Comparison of ENCODE assay signal across 9 mouse cellular contexts in genomic region chr4:34701528-34701927, GRCm38 (mm10). TPM values are rescaled to one million over a fixed set of nuclear protein-coding genes. Genes with fewer than 3 reads are reported as not detected.
A peak's percentile ranks its signal among the peaks of the same experiment; 100 is the strongest.
DNase-seq lines count a peak whose midpoint lies in the region; ATAC-seq and TF ChIP-seq lines count a peak whose summit lies in the region.
"Had no signal": no experiment of that assay in that cellular context is flagged by ENCODE, and none has a peak within 500 bp of the region (broad histone marks: within the 10 kb centered on the region; RNA-seq: fewer than 3 reads in every experiment).

No protein-coding gene starts in this region.

- H3K4me2 ChIP-seq in hindbrain, postnatal 0 days (ENCODE audit: low read depth, low read length): no peak overlapping the region
- H3K4me2 ChIP-seq in hindbrain, embryonic 12.5 days (replicated peaks): no peak overlapping the region
- H3K4me2 ChIP-seq in liver, embryonic 11.5 days: no peak overlapping the region
- no peak overlapping the region for H3K4me2 ChIP-seq in neural tube, embryonic 12.5 days (replicated peaks)
- H3K4me2 ChIP-seq: embryonic facial prominence, embryonic 15.5 days had no signal

- peak; percentile 63 for TF ChIP-seq CTCF in hindbrain, postnatal 0 days (IDR thresholded peaks at IDR 0.05; ENCODE audit: low read depth)
- peak; percentile 68 for TF ChIP-seq CTCF in bone marrow, adult 2 months (IDR thresholded peaks at IDR 0.05; ENCODE audit: control insufficient read depth, insufficient read depth, low read length)

- peak; percentile 52 for DNase-seq in hindbrain, postnatal 0 days (ENCODE audit: low spot score)
- DNase-seq in CD8-positive naive resting alpha-beta T cell, adult 2 months (ENCODE audit: low read depth in 2 of 2, low spot score in 2 of 2): peak; percentile 57 to 70
- peak; percentile 64 for DNase-seq in gastrocnemius, postnatal 10 days
- no peak for DNase-seq in liver, embryonic 11.5 days (ENCODE audit: low spot score)
- DNase-seq in urinary bladder, postnatal 14 days (ENCODE audit: low spot score): peak; percentile 61

- H3K9ac ChIP-seq in hindbrain, postnatal 0 days (replicated peaks; ENCODE audit: low read length): no peak overlapping the region
- H3K9ac ChIP-seq in hindbrain, embryonic 12.5 days: no peak overlapping the region
- H3K9ac ChIP-seq in liver, embryonic 11.5 days (ENCODE audit: low read depth, low read length): no peak overlapping the region
- H3K9ac ChIP-seq in neural tube, embryonic 12.5 days: no peak overlapping the region
- H3K9ac ChIP-seq: embryonic facial prominence, embryonic 15.5 days had no signal

- no peaks in the 10 kb centered on the region for H3K27me3 ChIP-seq in hindbrain, postnatal 0 days (ENCODE audit: insufficient read depth, low read length)
- H3K27me3 ChIP-seq in hindbrain, embryonic 12.5 days: no peaks in the 10 kb centered on the region
- H3K27me3 ChIP-seq in liver, embryonic 11.5 days (replicated peaks; ENCODE audit: control insufficient read depth, insufficient read depth, low read length): no peaks in the 10 kb centered on the region
- H3K27me3 ChIP-seq in neural tube, embryonic 12.5 days (replicated peaks): no peaks in the 10 kb centered on the region
- H3K27me3 ChIP-seq: embryonic facial prominence, embryonic 15.5 days had no signal

- 33% methylated on average over 5 of the region's 5 CpGs for whole genome bisulfite sequencing in hindbrain, postnatal 0 days
- 54% methylated on average over 5 of the region's 5 CpGs for WGBS in hindbrain, embryonic 12.5 days
- WGBS in bone marrow, adult 2 months: 54% methylated on average over 5 of the region's 5 CpGs
- 57% methylated on average over 5 of the region's 5 CpGs for WGBS in liver, embryonic 11.5 days
- 49% methylated on average over 5 of the region's 5 CpGs for WGBS in neural tube, embryonic 12.5 days

- no peaks in the 10 kb centered on the region for H3K4me1 ChIP-seq in hindbrain, postnatal 0 days (ENCODE audit: insufficient read depth, low read length)
- H3K4me1 ChIP-seq in hindbrain, embryonic 12.5 days: no peaks in the 10 kb centered on the region
- no peaks in the 10 kb centered on the region for H3K4me1 ChIP-seq in bone marrow, adult 2 months (ENCODE audit: control insufficient read depth, insufficient read depth, low read length)
- no peaks in the 10 kb centered on the region for H3K4me1 ChIP-seq in liver, embryonic 11.5 days (replicated peaks; ENCODE audit: control insufficient read depth, insufficient read depth, low read length)
- no peaks in the 10 kb centered on the region for H3K4me1 ChIP-seq in neural tube, embryonic 12.5 days
- H3K4me1 ChIP-seq: embryonic facial prominence, embryonic 15.5 days had no signal

- no peak for TF ChIP-seq POLR2A in bone marrow, adult 2 months (IDR thresholded peaks at IDR 0.05; ENCODE audit: borderline replicate concordance, control insufficient read depth, low read depth, low read length)

- no peaks in the 10 kb centered on the region for H3K36me3 ChIP-seq in hindbrain, postnatal 0 days (ENCODE audit: insufficient read depth, low read length)
- no peaks in the 10 kb centered on the region for H3K36me3 ChIP-seq in hindbrain, embryonic 12.5 days
- H3K36me3 ChIP-seq in liver, embryonic 11.5 days (ENCODE audit: control insufficient read depth, insufficient read depth, low read length): no peaks in the 10 kb centered on the region
- H3K36me3 ChIP-seq in neural tube, embryonic 12.5 days: no peaks in the 10 kb centered on the region
- H3K36me3 ChIP-seq: embryonic facial prominence, embryonic 15.5 days had no signal

- no peak overlapping the region for H3K27ac ChIP-seq in hindbrain, postnatal 0 days
- no peak overlapping the region for H3K27ac ChIP-seq in hindbrain, embryonic 12.5 days
- H3K27ac ChIP-seq in bone marrow, adult 2 months (ENCODE audit: control insufficient read depth, insufficient read depth, low read depth, low read length, poor library complexity): no peak overlapping the region
- no peak overlapping the region for H3K27ac ChIP-seq in liver, embryonic 11.5 days (ENCODE audit: low read depth, low read length)
- H3K27ac ChIP-seq in neural tube, embryonic 12.5 days: no peak overlapping the region
- H3K27ac ChIP-seq: embryonic facial prominence, embryonic 15.5 days had no signal

- no peak overlapping the region for H3K4me3 ChIP-seq in hindbrain, postnatal 0 days (ENCODE audit: low read length)
- no peak overlapping the region for H3K4me3 ChIP-seq in hindbrain, embryonic 12.5 days
- H3K4me3 ChIP-seq in bone marrow, adult 2 months (replicated peaks; ENCODE audit: control insufficient read depth, low read depth, low read length): no peak overlapping the region
- H3K4me3 ChIP-seq in liver, embryonic 11.5 days (ENCODE audit: low read depth, low read length): no peak overlapping the region
- H3K4me3 ChIP-seq in neural tube, embryonic 12.5 days: no peak overlapping the region
- H3K4me3 ChIP-seq: embryonic facial prominence, embryonic 15.5 days had no signal

- no peak for ATAC-seq in hindbrain, postnatal 0 days
- ATAC-seq in hindbrain, embryonic 12.5 days (ENCODE audit: low FRiP score): no peak
- peak; percentile 65; the same call in 1 of the 2 replicates for ATAC-seq in liver, embryonic 11.5 days (replicated peaks; ENCODE audit: low FRiP score)
- peak; percentile 56 for ATAC-seq in neural tube, embryonic 12.5 days (ENCODE audit: low FRiP score, low read depth)

- H3K9me3 ChIP-seq in hindbrain, postnatal 0 days (ENCODE audit: low read length): no peaks in the 10 kb centered on the region
- H3K9me3 ChIP-seq in hindbrain, embryonic 12.5 days (replicated peaks): no peaks in the 10 kb centered on the region
- H3K9me3 ChIP-seq in liver, embryonic 11.5 days (ENCODE audit: control insufficient read depth, low read length): no peaks in the 10 kb centered on the region
- no peaks in the 10 kb centered on the region for H3K9me3 ChIP-seq in neural tube, embryonic 12.5 days
- H3K9me3 ChIP-seq: embryonic facial prominence, embryonic 15.5 days had no signal

RNA-seq across cellular contexts. Expression of gene Slc35a1, which starts 14.3 kb away (rescaled TPM):
- 22.2 and 23.3 TPM in 2 replicates for total RNA-seq in hindbrain, postnatal 0 days (2014; rRNA removed)
- 34.0 and 36.8 TPM in 2 replicates for polyA plus RNA-seq in hindbrain, postnatal 0 days (2015; fragmentation: Nextera tagmentation; extraction: Ambion mirVana)
- polyA plus RNA-seq in hindbrain, embryonic 12.5 days (2016; fragmentation: Nextera tagmentation; extraction: Ambion mirVana): 53.9 and 54.1 TPM in 2 replicates
- 4.8 and 6.7 TPM in 2 replicates for polyA plus RNA-seq in bone marrow, adult 2 months (2011; ENCODE audit: insufficient read depth, insufficient read length, low replicate concordance, missing spikeins)
- 10 to 100 TPM; 16.7 to 17.4 TPM for total RNA-seq in gastrocnemius, postnatal 10 days (2021)
- 40.1 and 42.8 TPM in 2 replicates for polyA plus RNA-seq in liver, embryonic 11.5 days (2014; fragmentation: Nextera tagmentation; extraction: Ambion mirVana)
- 49.7 and 50.5 TPM in 2 replicates for polyA plus RNA-seq in neural tube, embryonic 12.5 days (2016; fragmentation: Nextera tagmentation; extraction: Ambion mirVana)

RNA-seq across cellular contexts. Expression of gene Cfap206, which starts 28.5 kb away (rescaled TPM):
- 2.2 and 9.7 TPM in 2 replicates for total RNA-seq in hindbrain, postnatal 0 days (2014; rRNA removed)
- 4.8 TPM in 2 replicates for polyA plus RNA-seq in hindbrain, postnatal 0 days (2015; fragmentation: Nextera tagmentation; extraction: Ambion mirVana)
- polyA plus RNA-seq in hindbrain, embryonic 12.5 days (2016; fragmentation: Nextera tagmentation; extraction: Ambion mirVana): 5.2 and 5.3 TPM in 2 replicates
- not detected in 2 replicates for polyA plus RNA-seq in bone marrow, adult 2 months (2011; ENCODE audit: insufficient read depth, insufficient read length, low replicate concordance, missing spikeins)
- total RNA-seq in gastrocnemius, postnatal 10 days (2021): not detected
- 0.13 TPM in 1 of 2 replicates, not detected in the other for polyA plus RNA-seq in liver, embryonic 11.5 days (2014; fragmentation: Nextera tagmentation; extraction: Ambion mirVana)
- 0.73 and 0.74 TPM in 2 replicates for polyA plus RNA-seq in neural tube, embryonic 12.5 days (2016; fragmentation: Nextera tagmentation; extraction: Ambion mirVana)

RNA-seq across cellular contexts. Expression of gene Gm136, which starts 54.5 kb away (rescaled TPM):
- total RNA-seq in hindbrain, postnatal 0 days (2014; rRNA removed): not detected in 2 replicates
- polyA plus RNA-seq in hindbrain, postnatal 0 days (2015; fragmentation: Nextera tagmentation; extraction: Ambion mirVana): not detected in 2 replicates
- polyA plus RNA-seq in hindbrain, embryonic 12.5 days (2016; fragmentation: Nextera tagmentation; extraction: Ambion mirVana): not detected in 2 replicates
- polyA plus RNA-seq in bone marrow, adult 2 months (2011; ENCODE audit: insufficient read depth, insufficient read length, low replicate concordance, missing spikeins): not detected in 2 replicates
- not detected for total RNA-seq in gastrocnemius, postnatal 10 days (2021)
- not detected in 2 replicates for polyA plus RNA-seq in liver, embryonic 11.5 days (2014; fragmentation: Nextera tagmentation; extraction: Ambion mirVana)
- polyA plus RNA-seq in neural tube, embryonic 12.5 days (2016; fragmentation: Nextera tagmentation; extraction: Ambion mirVana): not detected in 2 replicates
- polyA plus RNA-seq: embryonic facial prominence, embryonic 15.5 days had no signal

Comparison
In these comparisons a context has a peak if more than half of its experiments do, and no peak if none do; other contexts are left out.
1. ATAC-seq: peak in liver, embryonic 11.5 days (single experiment) and neural tube, embryonic 12.5 days (single experiment); none in hindbrain, postnatal 0 days (single experiment) and hindbrain, embryonic 12.5 days (single experiment).